Mouse (Mus musculus): ENCODE data around the gene Usp44.

DNA sequence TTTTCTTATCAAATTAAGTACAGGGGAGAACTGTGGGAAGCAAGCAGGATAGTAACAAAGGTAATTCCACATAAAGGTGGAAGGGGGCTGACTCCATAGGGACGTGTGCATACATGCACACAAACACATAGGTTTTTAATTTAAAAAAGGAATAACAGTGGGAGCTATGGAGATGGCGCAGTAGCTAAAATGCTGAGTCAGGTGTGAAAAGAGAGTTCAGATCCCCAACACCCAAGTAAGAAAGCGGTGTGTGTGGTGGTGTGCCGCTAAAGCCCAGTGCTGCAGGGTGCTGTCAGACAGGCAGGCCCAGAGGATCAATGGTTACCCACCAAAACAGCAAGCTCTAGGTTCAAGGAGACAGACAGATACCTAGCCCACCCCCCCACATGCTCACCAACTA, 47.4 kb downstream of the Usp44 start:
- TF ChIP-seq POLR2A (IDR thresholded peaks at IDR 0.05; ENCODE audit: low read depth, low read length): no peak
- TF ChIP-seq CTCF (IDR thresholded peaks at IDR 0.05; ENCODE audit: borderline replicate concordance, insufficient read depth, low read length): no peak

Data from embryonic fibroblast, embryonic 13.5 days (primary cell).